Mouse (Mus musculus): Measurements from ENCODE around the gene Itgb6. TPM values are rescaled to one million over a fixed set of nuclear protein-coding genes. Genes with fewer than 3 reads are reported as not detected.

The Itgb6 gene
- polyA plus RNA-seq, 1 experiment from 2014 or later = 2.5 TPM

GRCm38 (mm10) chr2:60549851-60550250, 172.6 kb downstream of the Itgb6 start:
- Histone ChIP-seq H3K9me3 (no peaks in the 10 kb centered on the region), H3K9ac (no peak overlapping the region), H3K27ac (no peak overlapping the region), H3K27me3 (no peaks in the 10 kb centered on the region), H3K36me3 (no peaks in the 10 kb centered on the region), H3K4me2 (replicated peaks) (no peak overlapping the region), H3K4me1 (peaks cover 5% of the 10 kb centered on the region), H3K4me3 (no peak overlapping the region)
- 85% methylated on average over 2 of the region's 2 CpGs for WGBS
- no peak for ATAC-seq (ENCODE audit: insufficient number of reproducible peaks, insufficient read depth, low FRiP score, low TSS enrichment)

Other genes starting within 250 kb of the Itgb6 start
- gene Pla2r1, start 169.3 kb downstream of the Itgb6 start, polyA plus RNA-seq (2016; fragmentation: Nextera tagmentation; extraction: Ambion mirVana) = 2.4 and 3.7 TPM in 2 replicates
- 117 and 121 TPM in 2 replicates for gene Rbms1, start 240.5 kb upstream of the Itgb6 start, polyA plus RNA-seq (2016; fragmentation: Nextera tagmentation; extraction: Ambion mirVana)

Measured in embryonic facial prominence, embryonic 12.5 days (tissue).